Mouse (Mus musculus) limb, embryonic 11.5 days (tissue): ENCODE measurements around the gene Znhit6. TPM values are rescaled to one million over a fixed set of nuclear protein-coding genes. Genes with fewer than 3 reads are reported as not detected.

Experiments used
- ATAC-seq: fragments of 200-750 bp; cut with Nextera tagmentation; 2 replicates; pipeline ENCODE4 v1.8.0; 2017; ENCODE audit warnings: low read depth; ENCODE audit not compliant: insufficient number of reproducible peaks, low FRiP score, low TSS enrichment
- DNase-seq: peaks from one replicate; pipeline ENCODE4 v3.0.0-alpha.2; 2015; ENCODE audit warnings: low spot score
- H3K27ac ChIP-seq: fragments of 300-500 bp; sonication (generic); replicated peaks from 2 replicates; pipeline ENCODE4 v1.5.1; 2014; ENCODE audit warnings: low read depth, mild to moderate bottlenecking, low read length
- H3K27me3 ChIP-seq: fragments of 300-500 bp; sonication (generic); 2 replicates; pipeline ENCODE4 v1.6.1; 2014; ENCODE audit warnings: mild to moderate bottlenecking, low read length, mixed read lengths; ENCODE audit not compliant: control insufficient read depth, insufficient read depth
- H3K36me3 ChIP-seq: fragments of 300-500 bp; sonication (generic); 2 replicates; pipeline ENCODE4 v1.6.1; 2014; ENCODE audit warnings: mild to moderate bottlenecking, low read length, moderate library complexity, mixed read lengths; ENCODE audit not compliant: control insufficient read depth, insufficient read depth
- H3K4me1 ChIP-seq: fragments of 300-500 bp; sonication (generic); 2 replicates; pipeline ENCODE4 v1.6.1; 2014; ENCODE audit warnings: low read length, mixed read lengths; ENCODE audit not compliant: control insufficient read depth, insufficient read depth
- H3K4me2 ChIP-seq: fragments of 300-500 bp; sonication (generic); 2 replicates; pipeline ENCODE4 v1.6.1; 2014; ENCODE audit warnings: low read depth, mild to moderate bottlenecking, moderate library complexity; ENCODE audit not compliant: severe bottlenecking
- H3K4me3 ChIP-seq: fragments of 300-500 bp; sonication (generic); 2 replicates; pipeline ENCODE4 v1.5.1; 2014; ENCODE audit warnings: low read depth, low read length
- H3K9ac ChIP-seq: fragments of 300-500 bp; sonication (generic); 2 replicates; pipeline ENCODE4 v1.6.1; 2014; ENCODE audit warnings: mild to moderate bottlenecking, low read length
- H3K9me3 ChIP-seq: fragments of 300-500 bp; sonication (generic); 2 replicates; pipeline ENCODE4 v1.6.1; 2016; ENCODE audit warnings: low read length; ENCODE audit not compliant: control insufficient read depth
- whole genome bisulfite sequencing: fragments of 180-500 bp; shearing (Covaris S2); extraction: QIAGEN DNeasy Blood & Tissue Kit; methylation state at CpG from one replicate; pipeline ENCODE4 v1.1.7; 2014; 5-methylcytosine and 5-hydroxymethylcytosine counted together
- polyA plus RNA-seq: library from polyadenylated mRNA; unstranded; fragments of >200 nt; fragmentation: Nextera tagmentation; extraction: Ambion mirVana; gene quantifications from 2 replicates; pipeline ENCODE4 v1.2.1, GENCODE M21; 2014

Znhit6 gene
- polyA plus RNA-seq, 1 experiment from 2014 or later, result 38.3 TPM

- Histone ChIP-seq H3K4me3 (no peak overlapping the region), H3K4me2 (no peak overlapping the region), H3K36me3 (no peaks in the 10 kb centered on the region), H3K4me1 (peaks cover 12% of the 10 kb centered on the region), H3K27me3 (no peaks in the 10 kb centered on the region), H3K9ac (no peak overlapping the region), H3K9me3 (no peaks in the 10 kb centered on the region), H3K27ac (no peak overlapping the region)
- 75% methylated on average over 4 of the region's 4 CpGs for WGBS
- no peak for DNase-seq
- ATAC-seq, result no peak
These were observed 37.2 kb downstream of the Znhit6 start for GRCm38 (mm10) chr3:145613234-145613633.

GRCm38 (mm10) chr3:145614362-145615115 is 38.5 kb downstream of the Znhit6 start:
- peak; percentile 59 for DNase-seq
- Histone ChIP-seq H3K9me3 (no peaks in the 10 kb centered on the region), H3K9ac (peak overlapping the region; percentile 5; the same call in 1 of the 2 replicates), H3K4me1 (peaks cover 12% of the 10 kb centered on the region), H3K4me3 (no peak overlapping the region), H3K27ac (no peak overlapping the region; the same call in 1 of the 2 replicates), H3K36me3 (no peaks in the 10 kb centered on the region), H3K4me2 (no peak overlapping the region; the same call in 1 of the 2 replicates), H3K27me3 (no peaks in the 10 kb centered on the region)
- 14% methylated on average over 17 of the region's 17 CpGs for WGBS
- ATAC-seq, result peak; percentile 27; the same call in 1 of the 2 replicates

GRCm38 (mm10) chr3:145618299-145618698 is 42.3 kb downstream of the Znhit6 start:
- 81% methylated on average over 9 of the region's 9 CpGs for WGBS

GRCm38 (mm10) chr3:145619621-145620365 is 43.8 kb downstream of the Znhit6 start:
- ATAC-seq (no peak), DNase-seq (no peak)
- no peaks in the 10 kb centered on the region for H3K36me3 ChIP-seq
- H3K9me3 ChIP-seq, result no peaks in the 10 kb centered on the region
- H3K4me2 ChIP-seq, result no peak overlapping the region
- no peaks in the 10 kb centered on the region for H3K27me3 ChIP-seq
- H3K4me1 ChIP-seq, result peaks cover 5% of the 10 kb centered on the region
- no peak overlapping the region for H3K9ac ChIP-seq
- H3K4me3 ChIP-seq, result no peak overlapping the region
- H3K27ac ChIP-seq, result no peak overlapping the region
- 80% methylated on average over 17 of the region's 17 CpGs for WGBS

More at GRCm38 (mm10) chr3:145618299-145618698, 42.3 kb downstream of the Znhit6 start:
- ATAC-seq (no peak), DNase-seq (no peak)
- H3K36me3 ChIP-seq, result no peaks in the 10 kb centered on the region
- H3K27me3 ChIP-seq, result no peaks in the 10 kb centered on the region
- H3K4me1 ChIP-seq, result peaks cover 12% of the 10 kb centered on the region
- no peak overlapping the region for H3K4me3 ChIP-seq
- H3K9ac ChIP-seq, result no peak overlapping the region
- H3K27ac ChIP-seq, result no peak overlapping the region
- H3K4me2 ChIP-seq, result no peak overlapping the region
- no peaks in the 10 kb centered on the region for H3K9me3 ChIP-seq

- 81% methylated on average over 4 of the region's 4 CpGs for WGBS
- Histone ChIP-seq H3K36me3 (no peaks in the 10 kb centered on the region), H3K4me1 (no peaks in the 10 kb centered on the region), H3K27ac (no peak overlapping the region), H3K4me2 (no peak overlapping the region), H3K9me3 (no peaks in the 10 kb centered on the region), H3K27me3 (no peaks in the 10 kb centered on the region), H3K4me3 (no peak overlapping the region), H3K9ac (no peak overlapping the region)
- ATAC-seq (no peak), DNase-seq (no peak)
These were observed 45.2 kb downstream of the Znhit6 start for GRCm38 (mm10) chr3:145621209-145621608.

- Histone ChIP-seq H3K27ac (no peak overlapping the region), H3K27me3 (no peaks in the 10 kb centered on the region), H3K4me1 (no peaks in the 10 kb centered on the region), H3K9ac (no peak overlapping the region), H3K9me3 (no peaks in the 10 kb centered on the region), H3K4me2 (no peak overlapping the region), H3K4me3 (no peak overlapping the region), H3K36me3 (no peaks in the 10 kb centered on the region)
- ATAC-seq, result no peak
- 90% methylated on average over 12 of the region's 12 CpGs for WGBS
- no peak for DNase-seq
These were observed 47.0 kb downstream of the Znhit6 start for GRCm38 (mm10) chr3:145623047-145623446.

- no peak overlapping the region for H3K4me3 ChIP-seq
- 91% methylated on average over 4 of the region's 4 CpGs for WGBS
- DNase-seq (no peak), ATAC-seq (no peak)
- no peaks in the 10 kb centered on the region for H3K27me3 ChIP-seq
- H3K27ac ChIP-seq, result no peak overlapping the region
- H3K9me3 ChIP-seq, result no peaks in the 10 kb centered on the region
- H3K4me2 ChIP-seq, result no peak overlapping the region
- no peaks in the 10 kb centered on the region for H3K4me1 ChIP-seq
- no peaks in the 10 kb centered on the region for H3K36me3 ChIP-seq
- no peak overlapping the region for H3K9ac ChIP-seq
These were observed 48.8 kb downstream of the Znhit6 start for GRCm38 (mm10) chr3:145624786-145625185.

- no peaks in the 10 kb centered on the region for H3K4me1 ChIP-seq
- no peaks in the 10 kb centered on the region for H3K27me3 ChIP-seq
- H3K27ac ChIP-seq, result no peak overlapping the region
- 85% methylated on average over 9 of the region's 9 CpGs for WGBS
- ATAC-seq, result no peak
- H3K9me3 ChIP-seq, result no peaks in the 10 kb centered on the region
- H3K4me3 ChIP-seq, result no peak overlapping the region
- no peak for DNase-seq
- H3K4me2 ChIP-seq, result no peak overlapping the region
- H3K9ac ChIP-seq, result no peak overlapping the region
- H3K36me3 ChIP-seq, result no peaks in the 10 kb centered on the region
These were observed 49.5 kb downstream of the Znhit6 start for GRCm38 (mm10) chr3:145625546-145625945.
